Mouse (Mus musculus) bone marrow macrophage, adult 2 months (primary cell): ENCODE data around the gene Gm3591. TPM values are rescaled to one million over a fixed set of nuclear protein-coding genes. Genes with fewer than 3 reads are reported as not detected.
"Not testable (repeated sequence)": the region's sequence is repeated elsewhere in the genome, so short reads cannot be mapped to it uniquely, and the experiment has no call there.

Experiments
- H3K27ac ChIP-seq: 2 replicates; pipeline ENCODE4 v1.5.1; 2012; ENCODE audit warnings: low read depth, low read length; ENCODE audit not compliant: insufficient read depth
- H3K4me1 ChIP-seq: 2 replicates; pipeline ENCODE4 v1.6.1; 2012; ENCODE audit warnings: low read length; ENCODE audit not compliant: control insufficient read depth, insufficient read depth
- H3K4me3 ChIP-seq: 2 replicates; pipeline ENCODE4 v1.5.1; 2012; ENCODE audit warnings: mild to moderate bottlenecking, low read length, moderate library complexity; ENCODE audit not compliant: insufficient read depth
- polyA plus RNA-seq: library from polyadenylated mRNA; stranded (reverse); fragments of >200 nt; gene quantifications from 2 replicates; pipeline ENCODE4 v1.2.4, GENCODE M21; 2012; ENCODE audit not compliant: missing spikeins, insufficient read depth, insufficient read length

Gene Gm3591
- polyA plus RNA-seq: not detected in 2 replicates

DNA sequence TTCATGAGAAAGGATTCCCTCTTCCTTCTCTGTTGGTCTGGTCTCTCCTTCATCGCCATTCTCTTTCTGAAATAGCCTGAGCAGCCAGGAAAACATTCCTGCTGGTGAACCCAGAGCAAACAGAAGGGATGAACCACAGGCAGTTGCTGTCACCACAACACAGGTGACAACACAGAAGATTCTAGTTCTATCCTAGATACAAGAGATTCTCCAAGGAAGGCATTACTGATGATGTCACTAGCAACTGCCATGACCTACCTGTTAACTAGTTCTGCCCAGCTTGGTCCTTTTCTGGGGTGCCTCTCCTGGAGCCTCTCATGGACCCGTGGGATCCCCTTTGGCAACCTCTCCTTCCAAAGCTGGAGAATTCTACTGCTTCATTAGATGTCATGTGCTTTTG, at the start of gene Gm3591:
Gene Gm3591, minus strand, starts transcription at position 101 of the 400 bp plus-strand sequence.
- not testable (repeated sequence) for H3K4me1 ChIP-seq, H3K27ac ChIP-seq, H3K4me3 ChIP-seq

DNA sequence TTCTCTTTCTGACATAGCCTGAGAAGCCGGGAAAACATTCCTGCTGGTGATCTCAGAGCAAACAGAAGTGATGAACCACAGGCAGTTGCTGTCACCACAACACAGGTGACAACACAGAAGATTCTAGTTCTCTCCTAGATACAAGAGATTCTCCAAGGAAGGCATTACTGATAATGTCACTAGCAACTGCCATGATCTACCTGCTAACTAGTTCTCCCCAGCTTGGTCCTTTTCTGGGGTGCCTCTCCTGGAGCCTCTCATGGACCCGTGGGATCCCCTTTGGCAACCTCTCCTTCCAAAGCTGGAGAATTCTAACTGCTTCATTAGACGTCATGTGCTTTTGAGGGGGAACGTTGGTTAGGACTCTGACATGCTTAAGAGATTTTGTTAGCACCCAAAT, 32.2 kb upstream of the Gm3591 start, which contains the start of gene Gm3594:
Gene Gm3594, minus strand, starts transcription at position 101 of the 400 bp plus-strand sequence.
- H3K4me1 ChIP-seq, H3K27ac ChIP-seq, H3K4me3 ChIP-seq: not testable (repeated sequence)

DNA sequence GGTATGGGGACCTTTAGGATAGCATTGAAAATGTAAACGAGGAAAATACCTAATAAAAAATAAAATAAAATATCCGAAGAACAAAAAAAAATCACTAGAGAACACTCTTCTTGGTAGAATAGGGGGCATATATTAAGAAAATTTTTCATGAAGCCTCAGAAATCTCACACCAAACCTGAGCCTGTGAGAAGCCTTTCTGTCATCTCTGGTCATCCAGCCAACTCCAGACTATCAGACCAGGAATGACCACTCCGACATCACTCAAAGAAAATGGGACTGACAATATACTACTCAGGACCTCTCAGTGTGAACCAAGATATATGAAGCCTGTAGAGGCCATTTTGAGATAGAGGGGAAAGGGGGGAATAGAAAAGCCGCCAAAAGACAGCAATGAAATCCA, 28.5 kb upstream of the Gm3591 start:
- not testable (repeated sequence) for H3K27ac ChIP-seq, H3K4me1 ChIP-seq, H3K4me3 ChIP-seq

DNA sequence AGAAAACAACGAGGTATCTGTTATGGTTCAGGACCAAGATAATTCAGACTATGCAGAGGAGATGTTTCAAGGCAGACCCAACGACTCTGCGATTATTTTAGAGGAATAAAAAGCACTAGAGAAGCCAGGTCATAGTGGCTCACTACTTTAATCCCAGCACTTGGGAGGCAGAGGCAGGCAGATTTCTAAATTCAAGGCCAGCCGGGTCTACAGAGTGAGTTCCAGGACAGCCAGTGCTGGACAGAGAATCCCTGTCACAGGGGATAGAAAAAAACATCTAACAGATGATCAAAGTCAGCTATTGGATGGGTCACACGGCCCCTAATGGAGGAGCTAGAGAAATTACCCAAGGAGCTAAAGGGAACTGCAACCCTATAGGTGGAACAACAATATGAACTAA, 27.9 kb upstream of the Gm3591 start:
- H3K27ac ChIP-seq: not testable (repeated sequence)

DNA sequence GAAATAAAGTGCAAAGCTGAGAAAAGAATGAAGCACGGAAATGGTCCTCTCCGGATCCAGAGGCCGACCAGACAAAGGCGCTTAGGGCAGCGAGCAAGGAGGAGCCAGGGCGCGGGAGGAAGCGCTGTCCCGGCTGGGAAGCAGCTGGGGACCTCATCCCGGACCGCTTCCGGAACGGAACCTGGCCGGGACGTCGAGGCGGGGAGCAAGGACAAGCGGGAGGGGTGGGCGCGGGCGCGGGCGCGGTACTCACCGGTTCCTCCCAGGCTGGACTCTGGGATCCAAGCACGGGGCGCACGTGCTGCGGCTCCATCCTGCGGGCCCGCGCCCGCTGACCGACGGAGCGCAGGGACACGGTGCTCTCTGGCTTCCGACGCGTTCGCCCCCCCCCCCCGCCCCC, 14.5 kb upstream of the Gm3591 start:
- not testable (repeated sequence) for H3K4me3 ChIP-seq, H3K4me1 ChIP-seq, H3K27ac ChIP-seq

More for the DNA sequence above, 27.9 kb upstream of the Gm3591 start:
- H3K4me1 ChIP-seq, H3K4me3 ChIP-seq: not testable (repeated sequence)

DNA sequence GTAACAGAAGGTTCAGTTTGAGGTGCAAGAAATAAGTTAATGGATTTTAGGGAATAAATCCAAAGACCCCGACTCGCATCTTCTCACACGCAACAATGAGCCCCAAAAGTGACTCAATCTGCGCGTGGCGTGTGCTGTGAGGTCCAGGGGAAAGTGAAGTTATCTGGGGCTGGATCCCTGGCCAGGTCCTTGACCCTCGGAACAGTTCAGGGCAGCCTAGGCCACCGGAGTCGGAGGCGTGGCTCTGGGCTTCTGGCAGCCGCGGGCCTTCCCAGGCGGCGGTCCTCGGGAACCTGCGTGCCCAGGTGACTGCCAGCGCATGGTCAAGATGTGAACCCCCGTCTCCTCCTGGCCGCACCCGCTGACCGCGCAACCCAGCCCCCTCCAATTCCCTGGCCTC, 14.1 kb upstream of the Gm3591 start:
- not testable (repeated sequence) for H3K4me1 ChIP-seq, H3K27ac ChIP-seq, H3K4me3 ChIP-seq

DNA sequence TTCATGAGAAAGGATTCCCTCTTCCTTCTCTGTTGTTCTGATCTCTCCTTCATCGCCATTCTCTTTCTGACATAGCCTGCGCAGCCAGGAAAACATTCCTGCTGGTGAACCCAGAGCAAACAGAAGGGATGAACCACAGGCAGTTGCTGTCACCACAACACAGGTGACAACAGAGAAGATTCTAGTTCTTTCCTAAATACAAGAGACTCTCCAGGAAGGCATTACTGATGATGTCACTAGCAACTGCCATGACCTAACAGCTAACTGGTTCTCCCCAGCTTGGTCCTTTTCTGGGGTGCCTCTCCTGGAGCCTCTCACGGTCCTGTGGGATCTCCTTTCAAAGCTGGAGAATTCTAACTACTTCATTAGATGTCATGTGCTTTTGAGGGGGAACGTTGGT, 22.1 kb downstream of the Gm3591 start, which contains the start of gene Gm16440:
Gene Gm16440, minus strand, starts transcription at position 101 of the 400 bp plus-strand sequence.
- not testable (repeated sequence) for H3K4me1 ChIP-seq, H3K4me3 ChIP-seq, H3K27ac ChIP-seq

Other genes with a start within 250 kb of the Gm3591 start
- gene Gm21560, start 193.2 kb downstream of the Gm3591 start, polyA plus RNA-seq: not detected in 2 replicates
- gene Gm3411, start 125.2 kb downstream of the Gm3591 start, polyA plus RNA-seq: not detected in 2 replicates
- not detected in 2 replicates for gene Gm21103, start 107.6 kb downstream of the Gm3591 start, polyA plus RNA-seq
- gene Gm3618, start 68.8 kb downstream of the Gm3591 start, polyA plus RNA-seq: not detected in 2 replicates
- not detected in 2 replicates for gene Gm16440, start 22.2 kb downstream of the Gm3591 start, polyA plus RNA-seq
- not detected in 2 replicates for gene Gm3594, start 32.1 kb upstream of the Gm3591 start, polyA plus RNA-seq
- gene Gm8356, start 124.8 kb upstream of the Gm3591 start, polyA plus RNA-seq: not detected in 2 replicates
- gene Gm3629, start 178.1 kb upstream of the Gm3591 start, polyA plus RNA-seq: not detected in 2 replicates
- not detected in 2 replicates for gene Gm3460, start 209.9 kb upstream of the Gm3591 start, polyA plus RNA-seq